In genomic region chr12:112673576-112674091, GRCm38 (mm10) we compare ENCODE assay signal across 8 mouse cellular contexts. TPM values are rescaled to one million over a fixed set of nuclear protein-coding genes. Genes with fewer than 3 reads are reported as not detected.
A peak's percentile ranks its signal among the peaks of the same experiment; 100 is the strongest.
DNase-seq lines count a peak whose midpoint lies in the region; ATAC-seq lines count a peak whose summit lies in the region.

No protein-coding gene starts in this region.

- H3K4me2 ChIP-seq in heart, embryonic 16.5 days (ENCODE audit: low read depth, low read length) = peak overlapping the region; percentile 81

- H3K9ac ChIP-seq in heart, embryonic 16.5 days (ENCODE audit: low read length) = peak overlapping the region; percentile 100

- peak; percentile 67 for DNase-seq in adrenal gland, adult 2 months
- no peak for DNase-seq in adrenal gland, postnatal 14 days
- DNase-seq in 416B (ENCODE audit: low read depth) = peak; percentile 41
- peak; percentile 73 to 75 for DNase-seq in cerebellum, postnatal 10 days
- DNase-seq in kidney, postnatal 4 days = peak; percentile 72 to 80
- DNase-seq in midbrain, embryonic 10.5 days (ENCODE audit: low spot score) = peak; percentile 59
- DNase-seq in thymus, postnatal 0 days (ENCODE audit: low spot score) = peak; percentile 44

- H3K4me1 ChIP-seq in heart, embryonic 16.5 days (ENCODE audit: control insufficient read depth, insufficient read depth, low read length) = peaks cover 58% of the 10 kb centered on the region
- peaks cover 82% of the 10 kb centered on the region for H3K4me1 ChIP-seq in midbrain, embryonic 10.5 days

- H3K27ac ChIP-seq in heart, embryonic 16.5 days (ENCODE audit: low read length) = peak overlapping the region; percentile 99
- peak overlapping the region; percentile 99 for H3K27ac ChIP-seq in midbrain, embryonic 10.5 days (replicated peaks)

- 1% methylated on average over 35 of the region's 68 CpGs for WGBS in heart, embryonic 16.5 days
- 1% methylated on average over 67 of the region's 68 CpGs for WGBS in midbrain, embryonic 10.5 days

- peak overlapping the region; percentile 98 for H3K4me3 ChIP-seq in heart, embryonic 16.5 days (ENCODE audit: low read length)
- H3K4me3 ChIP-seq in midbrain, embryonic 10.5 days = peak overlapping the region; percentile 99

- no peaks in the 10 kb centered on the region for H3K9me3 ChIP-seq in heart, embryonic 16.5 days (replicated peaks; ENCODE audit: control insufficient read depth, low read length)
- no peaks in the 10 kb centered on the region for H3K9me3 ChIP-seq in midbrain, embryonic 10.5 days (replicated peaks)

- peaks cover 15% of the 10 kb centered on the region for H3K36me3 ChIP-seq in heart, embryonic 16.5 days (ENCODE audit: control insufficient read depth, insufficient read depth)
- H3K36me3 ChIP-seq in midbrain, embryonic 10.5 days = peaks cover 38% of the 10 kb centered on the region

- peak; percentile 5; the same call in 1 of the 2 replicates for ATAC-seq in heart, embryonic 16.5 days (replicated peaks; ENCODE audit: extremely low read depth, insufficient read depth, low FRiP score)

- H3K27me3 ChIP-seq in heart, embryonic 16.5 days (ENCODE audit: control insufficient read depth, insufficient read depth, low read length) = no peaks in the 10 kb centered on the region
- peaks cover 27% of the 10 kb centered on the region for H3K27me3 ChIP-seq in midbrain, embryonic 10.5 days (ENCODE audit: low read depth, poor library complexity, severe bottlenecking)

RNA-seq across cellular contexts. Expression of gene Akt1, which starts 1.1 kb away (rescaled TPM):
- 100 to 1,000 TPM; 267 to 369 TPM for total RNA-seq in adrenal gland, adult 2 months (2021)
- polyA plus RNA-seq in adrenal gland, adult 2 months (2012; rRNA removed) = 291 and 463 TPM in 2 replicates
- 245 and 247 TPM in 2 replicates for total RNA-seq in adrenal gland, postnatal 14 days (2021)
- 51.4 and 56.7 TPM in 2 replicates for polyA plus RNA-seq in heart, embryonic 16.5 days (2015; fragmentation: Nextera tagmentation; extraction: Ambion mirVana)
- 44.5 and 46.2 TPM in 2 replicates for polyA plus RNA-seq in midbrain, embryonic 10.5 days (2016; fragmentation: Nextera tagmentation; extraction: Ambion mirVana)
- polyA plus RNA-seq in thymus, postnatal 0 days (2015; fragmentation: Nextera tagmentation; extraction: Ambion mirVana) = 60.8 and 80.4 TPM in 2 replicates

RNA-seq across cellular contexts. Expression of gene Zbtb42, which starts 5.0 kb away (rescaled TPM):
- total RNA-seq in adrenal gland, adult 2 months (2021) = 10 to 100 TPM in 1 of 2 experiments, 1 to 10 TPM in 1; 5.5 to 15.8 TPM
- polyA plus RNA-seq in adrenal gland, adult 2 months (2012; rRNA removed) = 25.5 and 32.6 TPM in 2 replicates
- 2.8 and 4.6 TPM in 2 replicates for total RNA-seq in adrenal gland, postnatal 14 days (2021)
- 4.9 and 6.9 TPM in 2 replicates for polyA plus RNA-seq in heart, embryonic 16.5 days (2015; fragmentation: Nextera tagmentation; extraction: Ambion mirVana)
- 8.2 and 9.2 TPM in 2 replicates for polyA plus RNA-seq in midbrain, embryonic 10.5 days (2016; fragmentation: Nextera tagmentation; extraction: Ambion mirVana)
- 2.6 and 2.8 TPM in 2 replicates for polyA plus RNA-seq in thymus, postnatal 0 days (2015; fragmentation: Nextera tagmentation; extraction: Ambion mirVana)

RNA-seq across cellular contexts. Expression of gene Siva1, which starts 29.2 kb away (rescaled TPM):
- total RNA-seq in adrenal gland, adult 2 months (2021) = 10 to 100 TPM; 23.6 to 53.6 TPM
- 49.1 and 67.3 TPM in 2 replicates for polyA plus RNA-seq in adrenal gland, adult 2 months (2012; rRNA removed)
- 48.4 and 54.1 TPM in 2 replicates for total RNA-seq in adrenal gland, postnatal 14 days (2021)
- polyA plus RNA-seq in heart, embryonic 16.5 days (2015; fragmentation: Nextera tagmentation; extraction: Ambion mirVana) = 117 and 139 TPM in 2 replicates
- polyA plus RNA-seq in midbrain, embryonic 10.5 days (2016; fragmentation: Nextera tagmentation; extraction: Ambion mirVana) = 306 and 361 TPM in 2 replicates
- polyA plus RNA-seq in thymus, postnatal 0 days (2015; fragmentation: Nextera tagmentation; extraction: Ambion mirVana) = 174 and 203 TPM in 2 replicates

RNA-seq across cellular contexts. Expression of gene Cep170b, which starts 46.6 kb away (rescaled TPM):
- total RNA-seq in adrenal gland, adult 2 months (2021) = 10 to 100 TPM; 48.8 to 52.1 TPM
- 49.0 and 52.5 TPM in 2 replicates for polyA plus RNA-seq in adrenal gland, adult 2 months (2012; rRNA removed)
- 29.1 and 33.0 TPM in 2 replicates for total RNA-seq in adrenal gland, postnatal 14 days (2021)
- 4.3 and 5.1 TPM in 2 replicates for polyA plus RNA-seq in heart, embryonic 16.5 days (2015; fragmentation: Nextera tagmentation; extraction: Ambion mirVana)
- 3.3 and 4.3 TPM in 2 replicates for polyA plus RNA-seq in midbrain, embryonic 10.5 days (2016; fragmentation: Nextera tagmentation; extraction: Ambion mirVana)
- polyA plus RNA-seq in thymus, postnatal 0 days (2015; fragmentation: Nextera tagmentation; extraction: Ambion mirVana) = 4.3 and 4.9 TPM in 2 replicates

RNA-seq across cellular contexts. Expression of gene Adssl1, which starts 53.8 kb away (rescaled TPM):
- total RNA-seq in adrenal gland, adult 2 months (2021) = 10 to 100 TPM; 10.7 to 39.1 TPM
- 10.6 and 11.0 TPM in 2 replicates for polyA plus RNA-seq in adrenal gland, adult 2 months (2012; rRNA removed)
- 34.1 and 37.6 TPM in 2 replicates for total RNA-seq in adrenal gland, postnatal 14 days (2021)
- polyA plus RNA-seq in heart, embryonic 16.5 days (2015; fragmentation: Nextera tagmentation; extraction: Ambion mirVana) = 108 and 118 TPM in 2 replicates
- 2.9 and 3.4 TPM in 2 replicates for polyA plus RNA-seq in midbrain, embryonic 10.5 days (2016; fragmentation: Nextera tagmentation; extraction: Ambion mirVana)
- polyA plus RNA-seq in thymus, postnatal 0 days (2015; fragmentation: Nextera tagmentation; extraction: Ambion mirVana) = 10.1 and 10.6 TPM in 2 replicates
